ENCODE assay signal across 8 mouse cellular contexts in the genomic region with DNA sequence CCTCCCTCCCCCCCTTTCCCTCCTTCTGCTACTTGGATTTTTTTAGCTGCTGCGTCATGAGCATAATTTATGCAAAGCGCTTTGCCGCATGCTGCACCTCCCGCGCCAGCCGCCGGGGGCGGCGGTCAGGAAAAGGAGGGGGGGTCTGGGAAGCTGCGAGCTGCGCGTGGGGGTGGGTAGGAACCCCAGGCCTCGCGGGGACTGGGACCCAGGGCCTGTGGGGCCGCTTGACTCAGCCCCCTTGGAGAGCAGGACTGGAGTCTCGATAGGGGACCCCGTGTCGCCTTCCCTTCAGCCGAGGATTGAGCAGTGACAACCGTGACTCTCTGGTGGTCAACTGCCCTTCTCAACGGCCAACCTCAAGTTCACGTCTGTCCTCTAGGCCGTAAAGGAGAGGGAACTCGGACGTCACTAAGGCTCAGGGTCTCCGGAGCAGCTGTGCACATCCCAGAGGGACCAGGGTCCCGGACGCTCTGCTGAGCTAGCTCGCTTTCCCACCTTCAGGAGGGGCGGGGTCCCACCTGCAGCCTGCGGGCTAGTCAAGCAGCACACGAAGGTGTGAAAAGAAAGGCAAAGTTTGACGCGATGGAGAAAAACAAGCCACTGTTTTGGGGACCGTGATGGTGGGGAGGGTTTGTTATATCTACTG. TPM values are rescaled to one million over a fixed set of nuclear protein-coding genes. Genes with fewer than 3 reads are reported as not detected.
DNase-seq lines count a peak whose midpoint lies in the region; ATAC-seq and TF ChIP-seq lines count a peak whose summit lies in the region.

No protein-coding gene starts in this region.

- peak; percentile 72; the same call in 1 of the 2 replicates for ATAC-seq in embryonic facial prominence, embryonic 13.5 days (ENCODE audit: insufficient number of reproducible peaks, insufficient read depth, low FRiP score, low TSS enrichment, low read depth)
- ATAC-seq in liver, embryonic 11.5 days (replicated peaks; ENCODE audit: low FRiP score), result peak; percentile 32; the same call in 1 of the 2 replicates

- no peaks in the 10 kb centered on the region for H3K79me2 ChIP-seq in myocyte (ENCODE audit: control insufficient read depth, insufficient read depth)

- peak overlapping the region; percentile 36 for H3ac ChIP-seq in myocyte (ENCODE audit: control insufficient read depth, insufficient read length)

- peak overlapping the region; percentile 93 for H3K4me2 ChIP-seq in embryonic facial prominence, embryonic 13.5 days
- H3K4me2 ChIP-seq in liver, embryonic 11.5 days, result peak overlapping the region; percentile 96
- H3K4me2 ChIP-seq in myocyte (ENCODE audit: low read depth), result peak overlapping the region; percentile 94

- H3K27me3 ChIP-seq in embryonic facial prominence, embryonic 13.5 days, result peaks cover 39% of the 10 kb centered on the region
- H3K27me3 ChIP-seq in liver, embryonic 11.5 days (replicated peaks; ENCODE audit: control insufficient read depth, insufficient read depth, low read length), result peaks cover 42% of the 10 kb centered on the region
- no peaks in the 10 kb centered on the region for H3K27me3 ChIP-seq in myocyte (ENCODE audit: control insufficient read depth, insufficient read depth, insufficient read length)

- DNase-seq in layer of hippocampus, adult 11-12 months (ENCODE audit: low spot score), result peak; percentile 63
- DNase-seq in layer of hippocampus, adult 9-10 months (ENCODE audit: low spot score), result no peak
- DNase-seq in heart, adult 9 months (ENCODE audit: low spot score in 2 of 2), result peak; percentile 76 to 78
- DNase-seq in kidney, adult 9 months, result peak; percentile 85
- DNase-seq in liver, embryonic 11.5 days (ENCODE audit: low spot score), result peak; percentile 64
- peak; percentile 72 to 76 for DNase-seq in spleen, postnatal 36 days (ENCODE audit: low spot score in 2 of 2)

- H3K36me3 ChIP-seq in embryonic facial prominence, embryonic 13.5 days, result no peaks in the 10 kb centered on the region
- H3K36me3 ChIP-seq in liver, embryonic 11.5 days (ENCODE audit: control insufficient read depth, insufficient read depth, low read length), result no peaks in the 10 kb centered on the region
- no peaks in the 10 kb centered on the region for H3K36me3 ChIP-seq in myocyte (ENCODE audit: control insufficient read depth, insufficient read depth)

- H3K9me3 ChIP-seq in embryonic facial prominence, embryonic 13.5 days, result no peaks in the 10 kb centered on the region
- no peaks in the 10 kb centered on the region for H3K9me3 ChIP-seq in liver, embryonic 11.5 days (ENCODE audit: control insufficient read depth, low read length)

- TF ChIP-seq POLR2A in myocyte (IDR thresholded peaks at IDR 0.05; ENCODE audit: insufficient read length, low read depth), result no peak

- H3K27ac ChIP-seq in embryonic facial prominence, embryonic 13.5 days, result no peak overlapping the region
- no peak overlapping the region for H3K27ac ChIP-seq in liver, embryonic 11.5 days (ENCODE audit: low read depth, low read length)

- peak overlapping the region; percentile 87 for H3K9ac ChIP-seq in embryonic facial prominence, embryonic 13.5 days
- peak overlapping the region; percentile 56 for H3K9ac ChIP-seq in liver, embryonic 11.5 days (ENCODE audit: low read depth, low read length)

- peak overlapping the region; percentile 77 for H3K4me3 ChIP-seq in embryonic facial prominence, embryonic 13.5 days
- H3K4me3 ChIP-seq in liver, embryonic 11.5 days (ENCODE audit: low read depth, low read length), result peak overlapping the region; percentile 66
- peak overlapping the region; percentile 18 for H3K4me3 ChIP-seq in myocyte

- under 1% methylated on average over 29 of the region's 35 CpGs for WGBS in embryonic facial prominence, embryonic 13.5 days
- WGBS in liver, embryonic 11.5 days, result 2% methylated on average over 34 of the region's 35 CpGs

- peaks cover 19% of the 10 kb centered on the region for H3K4me1 ChIP-seq in embryonic facial prominence, embryonic 13.5 days
- H3K4me1 ChIP-seq in liver, embryonic 11.5 days (replicated peaks; ENCODE audit: control insufficient read depth, insufficient read depth, low read length), result peaks cover 13% of the 10 kb centered on the region

TF ChIP-seq in myocyte, 11 proteins besides CTCF, POLR2A, EP300 and RAD21:
- TF ChIP-seq SRF (IDR thresholded peaks at IDR 0.05; ENCODE audit: control insufficient read depth, insufficient read length, low read depth), result no peak
- TF ChIP-seq USF1 (IDR thresholded peaks at IDR 0.05; ENCODE audit: low read depth), result no peak
- TF ChIP-seq MYOG (IDR thresholded peaks at IDR 0.05; ENCODE audit: control insufficient read depth in 1 of 3, insufficient read depth in 1 of 3, insufficient read length in 2 of 3, low read depth in 2 of 3), result no peak
- TF ChIP-seq MYOD1 (IDR thresholded peaks at IDR 0.05; ENCODE audit: control insufficient read depth in 1 of 3, insufficient read length in 2 of 3, low read depth in 2 of 3), result no peak
- no peak for TF ChIP-seq MAX (IDR thresholded peaks at IDR 0.05; ENCODE audit: low read depth)
- TF ChIP-seq CEBPB (IDR thresholded peaks at IDR 0.05; ENCODE audit: insufficient read depth, poor library complexity, severe bottlenecking), result no peak
TF ChIP-seq in myocyte: peak in this region for 0.

RNA-seq across cellular contexts. Expression of a gene that starts 0.4 kb away (rescaled TPM):
- polyA plus RNA-seq in embryonic facial prominence, embryonic 13.5 days (2015; fragmentation: Nextera tagmentation; extraction: Ambion mirVana), result 14.4 and 18.2 TPM in 2 replicates
- polyA plus RNA-seq in liver, embryonic 11.5 days (2014; fragmentation: Nextera tagmentation; extraction: Ambion mirVana), result 0.92 and 1.2 TPM in 2 replicates
- 7.7 TPM for polyA plus RNA-seq in myocyte (2012; fragmentation: generic; extraction: Trizol)

RNA-seq across cellular contexts. Expression of a gene that starts 15.0 kb away (rescaled TPM):
- polyA plus RNA-seq in embryonic facial prominence, embryonic 13.5 days (2015; fragmentation: Nextera tagmentation; extraction: Ambion mirVana), result 155 and 159 TPM in 2 replicates
- polyA plus RNA-seq in liver, embryonic 11.5 days (2014; fragmentation: Nextera tagmentation; extraction: Ambion mirVana), result 256 and 274 TPM in 2 replicates
- polyA plus RNA-seq in myocyte (2012; fragmentation: generic; extraction: Trizol), result 154 TPM

RNA-seq across cellular contexts. Expression of a gene that starts 36.6 kb away (rescaled TPM):
- 9.2 and 10.1 TPM in 2 replicates for polyA plus RNA-seq in embryonic facial prominence, embryonic 13.5 days (2015; fragmentation: Nextera tagmentation; extraction: Ambion mirVana)
- 14.1 and 15.6 TPM in 2 replicates for polyA plus RNA-seq in liver, embryonic 11.5 days (2014; fragmentation: Nextera tagmentation; extraction: Ambion mirVana)
- polyA plus RNA-seq in myocyte (2012; fragmentation: generic; extraction: Trizol), result 2.0 TPM

RNA-seq across cellular contexts. Expression of a gene that starts 48.4 kb away (rescaled TPM):
- polyA plus RNA-seq in embryonic facial prominence, embryonic 13.5 days (2015; fragmentation: Nextera tagmentation; extraction: Ambion mirVana), result 26.4 and 32.5 TPM in 2 replicates
- 12.8 and 13.0 TPM in 2 replicates for polyA plus RNA-seq in liver, embryonic 11.5 days (2014; fragmentation: Nextera tagmentation; extraction: Ambion mirVana)
- polyA plus RNA-seq in myocyte (2012; fragmentation: generic; extraction: Trizol), result 15.0 TPM

Comparison
In these comparisons a context has a peak if more than half of its experiments do, and no peak if none do; other contexts are left out.
1. H3K4me3 ChIP-seq: peak in every context shown above with its lines; median percentile 77 in embryonic facial prominence, embryonic 13.5 days; 66 in liver, embryonic 11.5 days; 18 in myocyte.